Mouse (Mus musculus) MEL (cell line): ENCODE measurements around the gene Chst8.

ENCODE experiments used
- CTCF ChIP-seq, 3 experiments: IDR thresholded peaks in 2 of 3; conservative IDR thresholded peaks in 1 of 3; 2 replicates each; pipeline ENCODE4 v1.5.1; 2011 to 2012; ENCODE audit warnings: low read length in 3 of 3, low read depth in 2 of 3, mild to moderate bottlenecking in 2 of 3, improper control_type of control experiment in 1 of 3, inconsistent platforms in 1 of 3, mixed read lengths in 1 of 3, moderate library complexity in 1 of 3; ENCODE audit not compliant: control insufficient read depth in 1 of 3, insufficient read depth in 1 of 3, poor library complexity in 1 of 3, severe bottlenecking in 1 of 3
- ELF1 ChIP-seq: IDR thresholded peaks from 2 replicates; pipeline ENCODE4 v1.6.1; 2014; ENCODE audit warnings: low read depth, mild to moderate bottlenecking, inconsistent platforms, low read length, improper control_type of control experiment, moderate library complexity
- GATA1 ChIP-seq: IDR thresholded peaks from 2 replicates; pipeline ENCODE4 v1.6.1; 2011; ENCODE audit warnings: low read depth, low read length, improper control_type of control experiment
- JUND ChIP-seq: IDR thresholded peaks from 2 replicates; pipeline ENCODE4 v1.6.1; 2011; ENCODE audit warnings: low read depth, mild to moderate bottlenecking, improper control_type of control experiment, low read length
- MXI1 ChIP-seq: IDR thresholded peaks from 2 replicates; pipeline ENCODE4 v1.6.1; 2011; ENCODE audit warnings: mild to moderate bottlenecking, low read depth, low read length, improper control_type of control experiment
- MYB ChIP-seq: IDR thresholded peaks from 2 replicates; pipeline ENCODE4 v1.6.1; 2011; ENCODE audit warnings: mild to moderate bottlenecking, low read depth, low read length, improper control_type of control experiment
- TBP ChIP-seq: IDR thresholded peaks from 2 replicates; pipeline ENCODE4 v1.8.0; 2011; ENCODE audit warnings: low read depth, low read length, improper control_type of control experiment

DNA sequence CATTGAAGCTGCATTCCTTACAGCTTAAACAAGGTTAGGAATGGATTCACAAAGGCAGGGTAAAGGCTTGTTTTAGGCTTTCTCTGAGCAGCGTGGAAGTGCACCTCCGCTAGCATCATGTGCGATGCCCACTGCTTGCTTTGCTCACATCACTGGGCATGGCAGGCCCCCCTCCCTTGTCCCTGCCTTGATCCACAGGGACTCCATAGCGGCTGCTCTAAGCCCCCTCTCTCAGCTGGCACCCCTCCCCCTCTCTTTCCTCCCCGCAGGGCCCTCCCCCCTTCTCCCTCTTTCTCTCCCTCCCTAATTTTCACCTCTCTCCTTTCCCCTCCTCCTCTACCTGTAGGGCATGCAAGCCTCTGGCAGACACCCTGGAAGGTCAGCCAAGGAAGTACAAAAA, 150.3 kb downstream of the Chst8 start:
- no peak for TF ChIP-seq JUND
- no peak for TF ChIP-seq TBP
- TF ChIP-seq MXI1, result no peak
- no peak for TF ChIP-seq CTCF (IDR thresholded peaks at IDR 0.05 in 2 of 3, conservative IDR thresholded peaks at IDR 0.05 in 1 of 3; ENCODE audit: control insufficient read depth in 1 of 3, insufficient read depth in 1 of 3, low read depth in 2 of 3, low read length in 3 of 3, poor library complexity in 1 of 3, severe bottlenecking in 1 of 3)
- no peak for TF ChIP-seq ELF1
- TF ChIP-seq GATA1, result no peak
- TF ChIP-seq MYB, result no peak
